Mouse (Mus musculus) testis, adult 2 months (tissue): ENCODE results near the gene Pik3r1. TPM values are rescaled to one million over a fixed set of nuclear protein-coding genes. Genes with fewer than 3 reads are reported as not detected.

Experiments used
- H3K27ac ChIP-seq: fragments of 200-500 bp; 2 replicates; pipeline ENCODE4 v1.5.1; 2012; ENCODE audit warnings: low read depth, low read length; ENCODE audit not compliant: control insufficient read depth, insufficient read depth
- H3K27me3 ChIP-seq: fragments of 200-500 bp; 2 replicates; pipeline ENCODE4 v1.6.1; 2012; ENCODE audit warnings: mild to moderate bottlenecking, low read length, moderate library complexity; ENCODE audit not compliant: control insufficient read depth, insufficient read depth
- H3K36me3 ChIP-seq: fragments of 200-500 bp; 2 replicates; pipeline ENCODE4 v1.6.1; 2012; ENCODE audit warnings: mild to moderate bottlenecking, low read length; ENCODE audit not compliant: control insufficient read depth, insufficient read depth
- H3K4me1 ChIP-seq: fragments of 200-500 bp; 2 replicates; pipeline ENCODE4 v1.6.1; 2012; ENCODE audit warnings: low read length; ENCODE audit not compliant: control insufficient read depth, insufficient read depth
- H3K4me3 ChIP-seq: fragments of 200-500 bp; 2 replicates; pipeline ENCODE4 v1.5.1; 2012; ENCODE audit warnings: low read depth, mild to moderate bottlenecking, low read length, moderate library complexity, mixed read lengths; ENCODE audit not compliant: control insufficient read depth
- CTCF ChIP-seq: fragments of 200-500 bp; IDR thresholded peaks from 2 replicates; pipeline ENCODE4 v1.5.1; 2012; ENCODE audit warnings: low read depth, mild to moderate bottlenecking, inconsistent platforms, low read length, moderate library complexity; ENCODE audit not compliant: control insufficient read depth, insufficient read depth, insufficient replicate concordance
- POLR2A ChIP-seq: fragments of 200-500 bp; IDR thresholded peaks from 2 replicates; pipeline ENCODE4 v1.6.1; 2012; ENCODE audit warnings: low read depth, mild to moderate bottlenecking, inconsistent platforms, low read length, moderate library complexity; ENCODE audit not compliant: control insufficient read depth
- polyA plus RNA-seq: library from polyadenylated mRNA; depleted of rRNA; stranded (reverse); fragments of >200 nt; gene quantifications from 2 replicates; pipeline ENCODE4 v1.2.3, GENCODE M21; 2012

Gene Pik3r1
- polyA plus RNA-seq, 1 experiment, result 1.9 TPM

GRCm38 (mm10) chr13:101765976-101766375 is 2.0 kb downstream of the Pik3r1 start:
- Histone ChIP-seq H3K36me3 (no peaks in the 10 kb centered on the region), H3K27ac (no peak overlapping the region), H3K4me3 (no peak overlapping the region; the same call in 1 of the 2 replicates), H3K4me1 (peaks cover 3% of the 10 kb centered on the region; the same call in 1 of the 2 replicates), H3K27me3 (no peaks in the 10 kb centered on the region)
- TF ChIP-seq CTCF, result no peak
- TF ChIP-seq POLR2A, result no peak

GRCm38 (mm10) chr13:101764111-101764510 is 3.9 kb downstream of the Pik3r1 start:
- Histone ChIP-seq H3K4me1 (peaks cover 3% of the 10 kb centered on the region; the same call in 1 of the 2 replicates), H3K27me3 (no peaks in the 10 kb centered on the region), H3K27ac (no peak overlapping the region), H3K36me3 (no peaks in the 10 kb centered on the region), H3K4me3 (no peak overlapping the region)
- TF ChIP-seq CTCF, result no peak
- no peak for TF ChIP-seq POLR2A

- Histone ChIP-seq H3K27me3 (no peaks in the 10 kb centered on the region), H3K27ac (no peak overlapping the region), H3K4me3 (no peak overlapping the region), H3K4me1 (peaks cover 3% of the 10 kb centered on the region; the same call in 1 of the 2 replicates), H3K36me3 (no peaks in the 10 kb centered on the region)
- TF ChIP-seq CTCF (no peak), POLR2A (no peak)
Measured at GRCm38 (mm10) chr13:101763676-101764075, 4.3 kb downstream of the Pik3r1 start.

GRCm38 (mm10) chr13:101763149-101763548 is 4.9 kb downstream of the Pik3r1 start:
- no peak overlapping the region for H3K4me3 ChIP-seq
- no peak overlapping the region for H3K27ac ChIP-seq
- TF ChIP-seq CTCF, result no peak
- no peak for TF ChIP-seq POLR2A
- peaks cover 3% of the 10 kb centered on the region; the same call in 1 of the 2 replicates for H3K4me1 ChIP-seq
- H3K27me3 ChIP-seq, result no peaks in the 10 kb centered on the region
- H3K36me3 ChIP-seq, result no peaks in the 10 kb centered on the region

GRCm38 (mm10) chr13:101761617-101762016 is 6.4 kb downstream of the Pik3r1 start:
- no peak overlapping the region for H3K4me3 ChIP-seq
- no peak for TF ChIP-seq CTCF
- TF ChIP-seq POLR2A, result no peak
- H3K4me1 ChIP-seq, result no peaks in the 10 kb centered on the region; the same call in 1 of the 2 replicates
- no peaks in the 10 kb centered on the region for H3K36me3 ChIP-seq
- H3K27me3 ChIP-seq, result no peaks in the 10 kb centered on the region
- no peak overlapping the region for H3K27ac ChIP-seq

- Histone ChIP-seq H3K36me3 (no peaks in the 10 kb centered on the region), H3K4me3 (no peak overlapping the region), H3K27me3 (no peaks in the 10 kb centered on the region), H3K27ac (no peak overlapping the region), H3K4me1 (no peaks in the 10 kb centered on the region)
- no peak for TF ChIP-seq CTCF
- no peak for TF ChIP-seq POLR2A
Measured at GRCm38 (mm10) chr13:101760953-101761352, 7.1 kb downstream of the Pik3r1 start.

GRCm38 (mm10) chr13:101760001-101760687 is 7.9 kb downstream of the Pik3r1 start:
- H3K36me3 ChIP-seq, result no peaks in the 10 kb centered on the region
- no peaks in the 10 kb centered on the region for H3K27me3 ChIP-seq
- no peaks in the 10 kb centered on the region for H3K4me1 ChIP-seq
- no peak overlapping the region for H3K27ac ChIP-seq
- TF ChIP-seq POLR2A, result no peak
- TF ChIP-seq CTCF, result no peak
- H3K4me3 ChIP-seq, result no peak overlapping the region
